Mouse (Mus musculus) heart, postnatal 0 days (tissue): Measurements from ENCODE around the gene Tmem150a. TPM values are rescaled to one million over a fixed set of nuclear protein-coding genes. Genes with fewer than 3 reads are reported as not detected.

Experiments
- ATAC-seq: fragments of 200-750 bp; cut with Nextera tagmentation; 2 replicates; pipeline ENCODE4 v1.8.0; 2017; ENCODE audit warnings: low read depth, moderate number of reproducible peaks, moderate library complexity; ENCODE audit not compliant: insufficient read depth
- DNase-seq: peaks from one replicate; pipeline ENCODE4 v3.0.0-alpha.2; 2016; ENCODE audit warnings: low spot score
- H3K27ac ChIP-seq: fragments of 300-500 bp; sonication (generic); 2 replicates; pipeline ENCODE4 v1.5.1; 2014; ENCODE audit warnings: low read depth, mild to moderate bottlenecking
- H3K27me3 ChIP-seq: fragments of 300-500 bp; sonication (generic); 2 replicates; pipeline ENCODE4 v1.6.1; 2014; ENCODE audit warnings: low read length, mixed read lengths; ENCODE audit not compliant: control insufficient read depth, insufficient read depth
- H3K36me3 ChIP-seq: fragments of 300-500 bp; sonication (generic); replicated peaks from 2 replicates; pipeline ENCODE4 v1.6.1; 2014; ENCODE audit warnings: low read length, mixed read lengths; ENCODE audit not compliant: control insufficient read depth, insufficient read depth
- H3K4me1 ChIP-seq: fragments of 300-500 bp; sonication (generic); 2 replicates; pipeline ENCODE4 v1.6.1; 2014; ENCODE audit warnings: antibody characterized with exemption; ENCODE audit not compliant: control insufficient read depth, insufficient read depth
- H3K4me2 ChIP-seq: fragments of 300-500 bp; sonication (generic); 2 replicates; pipeline ENCODE4 v1.6.1; 2014; ENCODE audit warnings: low read depth, mild to moderate bottlenecking, low read length, moderate library complexity
- H3K4me3 ChIP-seq: fragments of 300-500 bp; sonication (generic); 2 replicates; pipeline ENCODE4 v1.5.1; 2014; ENCODE audit warnings: low read depth, low read length
- H3K9ac ChIP-seq: fragments of 300-500 bp; sonication (generic); replicated peaks from 2 replicates; pipeline ENCODE4 v1.6.1; 2014; ENCODE audit warnings: low read depth, low read length, mixed read lengths
- H3K9me3 ChIP-seq: fragments of 300-500 bp; sonication (generic); replicated peaks from 2 replicates; pipeline ENCODE4 v1.6.1; 2016; ENCODE audit warnings: low read length; ENCODE audit not compliant: control insufficient read depth
- CTCF ChIP-seq: IDR thresholded peaks from 2 replicates; pipeline ENCODE4 v1.5.1; 2016; ENCODE audit warnings: antibody characterized with exemption, control low read depth, low read depth
- EP300 ChIP-seq: IDR thresholded peaks from 2 replicates; pipeline ENCODE4 v1.6.1; 2016; ENCODE audit warnings: antibody characterized with exemption, low read depth
- WGBS: fragments of 180-500 bp; shearing (Covaris S2); extraction: QIAGEN DNeasy Blood & Tissue Kit; methylation state at CpG from one replicate; pipeline ENCODE4 v1.1.7; 2014; 5-methylcytosine and 5-hydroxymethylcytosine counted together
- polyA plus RNA-seq: library from polyadenylated mRNA; unstranded; fragments of >200 nt; fragmentation: Nextera tagmentation; extraction: Ambion mirVana; gene quantifications from 2 replicates; pipeline ENCODE4 v1.2.1, GENCODE M21; 2015
- total RNA-seq: library from RNA; depleted of rRNA; stranded (reverse); fragments of >200 nt; gene quantifications from 2 replicates; pipeline ENCODE4 v1.2.3, GENCODE M21; 2014; ENCODE audit warnings: low replicate concordance; rRNA removed

Gene Tmem150a
- total RNA-seq (18.2 and 23.2 TPM in 2 replicates), polyA plus RNA-seq (8.0 and 9.7 TPM in 2 replicates)

GRCm38 (mm10) chr6:72355066-72355911, at the start of gene Tmem150a:
Tmem150a (plus strand) TSS chr6:72355447.
- Histone ChIP-seq H3K4me3 (peak within 1 kb of the TSS; percentile 72), H3K9me3 (no peaks in the 10 kb centered on the region), H3K4me1 (peaks cover 21% of the 10 kb centered on the region), H3K27ac (peak within 1 kb of the TSS; percentile 64), H3K4me2 (peak within 1 kb of the TSS; percentile 93), H3K27me3 (no peaks in the 10 kb centered on the region), H3K36me3 (peaks cover 30% of the 10 kb centered on the region), H3K9ac (peak within 1 kb of the TSS; percentile 52)
- DNase-seq (peak; percentile 84), ATAC-seq (peak; percentile 95)
- peak; percentile 39 for TF ChIP-seq CTCF
- TF ChIP-seq EP300: no peak
- WGBS: under 1% methylated on average over 71 of the region's 71 CpGs

- WGBS: 95% methylated on average over 3 of the region's 3 CpGs
Observed at GRCm38 (mm10) chr6:72312198-72312597, 43.0 kb upstream of the Tmem150a start.

GRCm38 (mm10) chr6:72313124-72313867, 42.0 kb upstream of the Tmem150a start:
- Histone ChIP-seq H3K9me3 (no peaks in the 10 kb centered on the region), H3K36me3 (peaks cover 12% of the 10 kb centered on the region), H3K9ac (no peak overlapping the region), H3K4me3 (no peak overlapping the region), H3K4me2 (no peak overlapping the region), H3K27me3 (no peaks in the 10 kb centered on the region), H3K4me1 (peaks cover 13% of the 10 kb centered on the region), H3K27ac (peak overlapping the region; percentile 75)
- TF ChIP-seq EP300: no peak
- 45% methylated on average over 11 of the region's 11 CpGs for WGBS
- peak; percentile 59 for DNase-seq
- ATAC-seq: peak; percentile 87

More at GRCm38 (mm10) chr6:72312198-72312597, 43.0 kb upstream of the Tmem150a start:
- H3K4me3 ChIP-seq: no peak overlapping the region
- TF ChIP-seq EP300 (no peak), CTCF (no peak)
- H3K4me1 ChIP-seq: peaks cover 13% of the 10 kb centered on the region
- ATAC-seq: no peak
- H3K9ac ChIP-seq: no peak overlapping the region
- peaks cover under 1% of the 10 kb centered on the region; the same call in 1 of the 2 replicates for H3K36me3 ChIP-seq
- DNase-seq: no peak
- no peaks in the 10 kb centered on the region for H3K9me3 ChIP-seq
- no peaks in the 10 kb centered on the region for H3K27me3 ChIP-seq
- H3K4me2 ChIP-seq: no peak overlapping the region
- H3K27ac ChIP-seq: no peak overlapping the region

- no peak overlapping the region for H3K27ac ChIP-seq
- no peak overlapping the region for H3K4me3 ChIP-seq
- H3K4me2 ChIP-seq: no peak overlapping the region
- TF ChIP-seq CTCF: no peak
- no peak for TF ChIP-seq EP300
- H3K4me1 ChIP-seq: peaks cover 13% of the 10 kb centered on the region
- 65% methylated on average over 2 of the region's 2 CpGs for WGBS
- peaks cover 32% of the 10 kb centered on the region for H3K36me3 ChIP-seq
- ATAC-seq: no peak
- H3K27me3 ChIP-seq: no peaks in the 10 kb centered on the region
- no peak overlapping the region for H3K9ac ChIP-seq
- H3K9me3 ChIP-seq: no peaks in the 10 kb centered on the region
- DNase-seq: no peak
Observed at GRCm38 (mm10) chr6:72315384-72315783, 39.9 kb upstream of the Tmem150a start.

- no peak for ATAC-seq
Observed at GRCm38 (mm10) chr6:72316044-72316443, 39.2 kb upstream of the Tmem150a start.

More at GRCm38 (mm10) chr6:72316044-72316443, 39.2 kb upstream of the Tmem150a start:
- Histone ChIP-seq H3K36me3 (peaks cover 39% of the 10 kb centered on the region), H3K4me3 (no peak overlapping the region), H3K4me1 (peaks cover 13% of the 10 kb centered on the region), H3K4me2 (no peak overlapping the region), H3K9ac (no peak overlapping the region), H3K27me3 (no peaks in the 10 kb centered on the region), H3K27ac (no peak overlapping the region; the same call in 1 of the 2 replicates), H3K9me3 (no peaks in the 10 kb centered on the region)
- TF ChIP-seq EP300 (no peak), CTCF (no peak)
- no peak for DNase-seq
- WGBS: 13% methylated on average over 1 of the region's 1 CpGs
